ENCODE assay signal across 15 mouse cellular contexts in genomic region chr5:99562096-99562495, GRCm38 (mm10).
"Had no signal": no experiment of that assay in that cellular context is flagged by ENCODE, and none has a peak within 500 bp of the region (broad histone marks: within the 10 kb centered on the region; RNA-seq: fewer than 3 reads in every experiment).

No protein-coding gene starts in this region.

- H3K36me3 ChIP-seq: kidney, embryonic 15.5 days; limb, embryonic 15.5 days; midbrain, embryonic 12.5 days; neural tube, embryonic 13.5 days had no signal

- H3K4me1 ChIP-seq: kidney, embryonic 15.5 days; limb, embryonic 15.5 days had no signal

- H3K9me3 ChIP-seq: kidney, embryonic 15.5 days; limb, embryonic 15.5 days; midbrain, embryonic 12.5 days; neural tube, embryonic 13.5 days had no signal

- H3K9ac ChIP-seq: kidney, embryonic 15.5 days; limb, embryonic 15.5 days; midbrain, embryonic 12.5 days; neural tube, embryonic 13.5 days had no signal

- H3K4me2 ChIP-seq: kidney, embryonic 15.5 days; limb, embryonic 15.5 days; midbrain, embryonic 12.5 days; neural tube, embryonic 13.5 days had no signal

- DNase-seq: kidney, adult 2 months; kidney, postnatal 25 days; lung, adult 18-20 months; retina, postnatal 1 day; right cerebral cortex, postnatal 4 days; spleen, adult 18-20 months; thymus, adult 18-20 months; thymus, postnatal 14 days had no signal

- H3K27me3 ChIP-seq: kidney, embryonic 15.5 days; limb, embryonic 15.5 days had no signal

- H3K4me3 ChIP-seq: kidney, embryonic 15.5 days; left cerebral cortex, adult 2 months; limb, embryonic 15.5 days; midbrain, embryonic 12.5 days; neural tube, embryonic 13.5 days had no signal

- H3K27ac ChIP-seq: kidney, embryonic 15.5 days; left cerebral cortex, adult 2 months; limb, embryonic 15.5 days; midbrain, embryonic 12.5 days; neural tube, embryonic 13.5 days had no signal

- ATAC-seq: intestine, embryonic 16.5 days; midbrain, embryonic 16.5 days had no signal
